Mouse (Mus musculus): ENCODE results near the gene Dcaf6. TPM values are rescaled to one million over a fixed set of nuclear protein-coding genes. Genes with fewer than 3 reads are reported as not detected.
A peak's percentile ranks its signal among the peaks of the same experiment; 100 is the strongest.

Dcaf6 gene
- polyA plus RNA-seq, 1 experiment from 2014 or later, result 10.7 TPM

DNA sequence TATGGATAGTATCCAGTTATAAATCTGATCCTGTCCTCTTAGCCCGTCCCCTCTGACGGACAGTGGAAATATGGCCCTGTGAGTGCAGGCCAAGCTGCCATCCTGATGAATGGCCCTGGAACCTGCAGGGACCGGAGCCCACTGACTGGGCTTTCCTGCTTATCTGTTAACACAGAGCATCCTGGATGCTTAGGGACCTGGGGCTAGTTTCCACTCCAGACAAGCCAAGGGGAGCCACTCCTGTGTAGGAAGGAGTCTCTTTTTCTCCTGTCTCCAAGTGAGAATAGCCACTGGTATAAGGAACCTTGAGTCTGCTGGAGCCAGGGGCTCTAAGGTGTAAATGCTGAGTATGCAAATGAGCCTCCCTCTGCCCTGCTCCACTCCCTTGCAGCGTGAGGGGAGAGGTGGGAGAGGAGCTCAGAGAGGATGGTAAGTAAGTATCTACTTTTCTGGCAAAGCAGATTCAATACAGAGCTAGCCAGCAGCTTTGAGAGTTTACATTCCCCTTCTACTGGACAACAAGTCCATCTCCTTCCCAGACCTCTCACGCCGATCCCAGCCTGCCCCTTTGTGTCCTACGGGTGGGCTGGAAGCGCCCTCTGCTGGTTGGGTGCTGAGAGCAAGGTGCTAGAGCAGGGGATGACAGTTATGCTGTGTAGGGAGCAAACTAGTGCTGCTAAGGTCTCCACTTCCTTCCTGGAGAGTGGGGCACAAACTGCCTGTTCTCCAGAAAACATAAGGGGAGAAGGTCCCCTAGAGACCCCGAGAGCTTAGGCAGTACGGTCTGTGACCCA lies 139.9 kb downstream of the Dcaf6 start:
- 0 out of 2 replicates have a peak overlapping the region, but pooled peaks have one; percentile 6 for H3K4me2 ChIP-seq (ENCODE audit: low read depth, low read length)
- no peak overlapping the region for H3K9ac ChIP-seq (ENCODE audit: low read depth, low read length)
- WGBS, result 34% methylated on average over 10 of the region's 10 CpGs
- H3K9me3 ChIP-seq (ENCODE audit: control insufficient read depth, low read length), result no peaks in the 10 kb centered on the region
- no peak overlapping the region for H3K4me3 ChIP-seq (ENCODE audit: low read length)
- H3K4me1 ChIP-seq (ENCODE audit: control insufficient read depth, insufficient read depth, low read length), result peaks cover 3% of the 10 kb centered on the region; the same call in 1 of the 2 replicates
- H3K27ac ChIP-seq (ENCODE audit: low read length), result peak overlapping the region; percentile 65
- ATAC-seq, result peak; percentile 74
- no peaks in the 10 kb centered on the region for H3K36me3 ChIP-seq (ENCODE audit: control insufficient read depth, insufficient read depth, low read length)
- H3K27me3 ChIP-seq (replicated peaks; ENCODE audit: control insufficient read depth, insufficient read depth, low read length), result no peaks in the 10 kb centered on the region

GRCm38 (mm10) chr1:165316361-165316760 lies 143.9 kb downstream of the Dcaf6 start:
- 57% methylated on average over 11 of the region's 11 CpGs for WGBS
- H3K4me1 ChIP-seq (ENCODE audit: control insufficient read depth, insufficient read depth, low read length), result peaks cover 3% of the 10 kb centered on the region; the same call in 1 of the 2 replicates
- no peak overlapping the region for H3K9ac ChIP-seq (ENCODE audit: low read depth, low read length)
- no peak for ATAC-seq
- H3K4me2 ChIP-seq (ENCODE audit: low read depth, low read length), result no peak overlapping the region
- no peak overlapping the region for H3K4me3 ChIP-seq (ENCODE audit: low read length)
- H3K36me3 ChIP-seq (ENCODE audit: control insufficient read depth, insufficient read depth, low read length), result no peaks in the 10 kb centered on the region
- H3K27ac ChIP-seq (ENCODE audit: low read length), result no peak overlapping the region
- H3K27me3 ChIP-seq (replicated peaks; ENCODE audit: control insufficient read depth, insufficient read depth, low read length), result no peaks in the 10 kb centered on the region
- H3K9me3 ChIP-seq (ENCODE audit: control insufficient read depth, low read length), result no peaks in the 10 kb centered on the region

DNA sequence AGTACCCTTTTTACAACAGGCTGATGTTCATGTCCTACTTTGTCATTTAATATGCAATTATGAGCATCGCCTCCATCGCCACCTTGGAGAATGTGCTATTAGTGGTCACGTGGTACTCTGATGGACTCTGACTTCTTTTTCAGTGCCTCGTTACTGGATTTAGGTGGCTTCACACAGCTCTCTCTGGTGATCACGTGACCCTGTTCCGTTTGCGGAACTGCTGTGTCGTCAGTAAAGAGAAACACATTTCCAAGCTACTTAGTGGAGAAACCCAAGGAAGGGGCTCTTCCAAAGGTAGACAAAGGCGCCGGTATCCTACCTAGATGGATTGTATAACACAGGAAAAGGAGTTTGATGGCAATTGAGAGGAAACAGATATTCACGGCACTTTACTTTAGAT lies 152.1 kb downstream of the Dcaf6 start:
- no peaks in the 10 kb centered on the region for H3K27me3 ChIP-seq (replicated peaks; ENCODE audit: control insufficient read depth, insufficient read depth, low read length)
- no peak overlapping the region for H3K27ac ChIP-seq (ENCODE audit: low read length)
- 88% methylated on average over 11 of the region's 11 CpGs for WGBS
- no peak for ATAC-seq
- no peak overlapping the region for H3K4me2 ChIP-seq (ENCODE audit: low read depth, low read length)
- no peaks in the 10 kb centered on the region for H3K4me1 ChIP-seq (ENCODE audit: control insufficient read depth, insufficient read depth, low read length)
- H3K9me3 ChIP-seq (ENCODE audit: control insufficient read depth, low read length), result no peaks in the 10 kb centered on the region
- no peak overlapping the region for H3K9ac ChIP-seq (ENCODE audit: low read depth, low read length)
- no peaks in the 10 kb centered on the region for H3K36me3 ChIP-seq (ENCODE audit: control insufficient read depth, insufficient read depth, low read length)
- no peak overlapping the region for H3K4me3 ChIP-seq (ENCODE audit: low read length)

GRCm38 (mm10) chr1:165304341-165304740 lies 155.9 kb downstream of the Dcaf6 start:
- 89% methylated on average over 7 of the region's 7 CpGs for WGBS
- Histone ChIP-seq H3K27ac (ENCODE audit: low read length) (no peak overlapping the region), H3K36me3 (ENCODE audit: control insufficient read depth, insufficient read depth, low read length) (no peaks in the 10 kb centered on the region), H3K4me1 (ENCODE audit: control insufficient read depth, insufficient read depth, low read length) (peaks cover 7% of the 10 kb centered on the region; the same call in 1 of the 2 replicates), H3K9me3 (ENCODE audit: control insufficient read depth, low read length) (no peaks in the 10 kb centered on the region), H3K27me3 (replicated peaks; ENCODE audit: control insufficient read depth, insufficient read depth, low read length) (no peaks in the 10 kb centered on the region), H3K9ac (ENCODE audit: low read depth, low read length) (no peak overlapping the region), H3K4me3 (ENCODE audit: low read length) (no peak overlapping the region), H3K4me2 (ENCODE audit: low read depth, low read length) (no peak overlapping the region)
- ATAC-seq, result no peak

GRCm38 (mm10) chr1:165303209-165303608 lies 157.1 kb downstream of the Dcaf6 start:
- ATAC-seq, result no peak
- Histone ChIP-seq H3K36me3 (ENCODE audit: control insufficient read depth, insufficient read depth, low read length) (no peaks in the 10 kb centered on the region), H3K27ac (ENCODE audit: low read length) (no peak overlapping the region), H3K9me3 (ENCODE audit: control insufficient read depth, low read length) (no peaks in the 10 kb centered on the region), H3K4me1 (ENCODE audit: control insufficient read depth, insufficient read depth, low read length) (peaks cover 7% of the 10 kb centered on the region; the same call in 1 of the 2 replicates), H3K4me3 (ENCODE audit: low read length) (no peak overlapping the region), H3K4me2 (ENCODE audit: low read depth, low read length) (no peak overlapping the region), H3K9ac (ENCODE audit: low read depth, low read length) (no peak overlapping the region), H3K27me3 (replicated peaks; ENCODE audit: control insufficient read depth, insufficient read depth, low read length) (no peaks in the 10 kb centered on the region)
- WGBS, result 72% methylated on average over 6 of the region's 6 CpGs

DNA sequence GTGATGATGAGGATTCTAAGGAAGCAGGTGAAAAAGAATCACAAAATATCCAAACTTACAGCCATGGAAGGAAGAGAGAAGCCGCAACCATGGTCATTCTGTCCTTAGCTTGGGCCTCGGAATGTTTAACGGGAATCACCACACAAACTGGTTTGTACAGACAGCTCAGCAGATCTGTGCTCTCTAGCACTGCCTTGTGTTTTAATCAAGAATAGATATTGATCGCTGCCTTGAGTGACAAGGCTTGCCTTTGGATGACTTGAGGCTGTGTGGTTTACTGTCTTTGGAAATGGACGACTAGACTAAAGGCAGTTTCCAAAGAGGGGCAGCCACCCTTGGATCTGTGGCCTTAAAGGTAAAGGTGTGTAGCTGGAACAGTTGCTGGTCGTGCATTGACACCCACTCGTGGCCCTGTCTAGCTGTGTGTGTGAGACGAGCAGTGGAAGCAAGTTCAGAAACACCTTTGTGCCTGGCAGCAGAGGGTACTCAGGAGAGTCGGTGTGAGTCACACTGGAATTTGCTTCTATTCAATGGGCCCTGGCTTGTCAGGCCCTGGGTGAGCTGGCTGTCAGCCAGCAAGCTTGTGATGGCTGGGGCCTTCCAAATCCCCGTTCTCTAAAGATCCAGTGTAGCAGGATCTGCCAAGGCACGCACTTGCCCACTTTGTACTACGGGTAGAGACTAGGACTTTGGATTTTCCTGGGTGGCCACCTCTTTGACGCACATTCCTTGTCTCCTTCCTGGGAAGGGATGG lies 157.6 kb downstream of the Dcaf6 start:
- Histone ChIP-seq H3K27me3 (replicated peaks; ENCODE audit: control insufficient read depth, insufficient read depth, low read length) (no peaks in the 10 kb centered on the region), H3K36me3 (ENCODE audit: control insufficient read depth, insufficient read depth, low read length) (no peaks in the 10 kb centered on the region), H3K27ac (ENCODE audit: low read length) (no peak overlapping the region; the same call in 1 of the 2 replicates), H3K4me1 (ENCODE audit: control insufficient read depth, insufficient read depth, low read length) (peaks cover 7% of the 10 kb centered on the region; the same call in 1 of the 2 replicates), H3K9ac (ENCODE audit: low read depth, low read length) (no peak overlapping the region), H3K9me3 (ENCODE audit: control insufficient read depth, low read length) (no peaks in the 10 kb centered on the region), H3K4me3 (ENCODE audit: low read length) (no peak overlapping the region), H3K4me2 (ENCODE audit: low read depth, low read length) (no peak overlapping the region)
- peak; percentile 94 for ATAC-seq
- 66% methylated on average over 13 of the region's 13 CpGs for WGBS

- Histone ChIP-seq H3K4me1 (ENCODE audit: control insufficient read depth, insufficient read depth, low read length) (peaks cover 7% of the 10 kb centered on the region; the same call in 1 of the 2 replicates), H3K27ac (ENCODE audit: low read length) (no peak overlapping the region), H3K36me3 (ENCODE audit: control insufficient read depth, insufficient read depth, low read length) (no peaks in the 10 kb centered on the region), H3K4me2 (ENCODE audit: low read depth, low read length) (no peak overlapping the region), H3K9me3 (ENCODE audit: control insufficient read depth, low read length) (no peaks in the 10 kb centered on the region), H3K4me3 (ENCODE audit: low read length) (no peak overlapping the region), H3K27me3 (replicated peaks; ENCODE audit: control insufficient read depth, insufficient read depth, low read length) (no peaks in the 10 kb centered on the region), H3K9ac (ENCODE audit: low read depth, low read length) (no peak overlapping the region)
- WGBS, result 92% methylated on average over 2 of the region's 2 CpGs
- no peak for ATAC-seq
Observed at GRCm38 (mm10) chr1:165301567-165301966, 158.7 kb downstream of the Dcaf6 start.

- no peak for ATAC-seq
Observed at GRCm38 (mm10) chr1:165301108-165301507, 159.2 kb downstream of the Dcaf6 start.

DNA sequence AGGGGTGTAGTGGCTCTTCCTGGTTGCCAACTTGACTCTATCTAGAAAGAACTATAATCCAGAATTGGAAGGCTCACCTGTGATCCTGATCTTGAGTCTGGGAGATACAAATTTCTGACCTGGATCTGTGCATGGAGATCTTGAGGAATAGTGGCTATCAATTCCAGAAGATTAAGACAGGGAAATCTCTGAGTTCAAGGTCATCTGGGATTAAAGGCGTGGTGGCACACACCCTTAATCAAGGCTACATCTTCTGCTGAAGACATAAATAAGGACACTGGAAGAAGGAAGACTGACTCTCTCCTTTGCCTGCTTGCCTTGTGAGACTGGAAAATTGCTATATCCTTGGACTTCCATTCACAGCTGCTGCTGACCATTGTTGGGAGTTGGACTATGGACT lies 164.8 kb downstream of the Dcaf6 start, which contains the start of gene Gpr161:
Gene Gpr161 (plus strand): TSS at position 301 of the 400 bp plus-strand sequence.
- H3K9ac ChIP-seq (ENCODE audit: low read depth, low read length), result no peak within 1 kb of the TSS
- H3K9me3 ChIP-seq (ENCODE audit: control insufficient read depth, low read length), result no peaks in the 10 kb centered on the region
- H3K4me3 ChIP-seq (ENCODE audit: low read length), result no peak within 1 kb of the TSS
- no peak for ATAC-seq
- H3K4me1 ChIP-seq (ENCODE audit: control insufficient read depth, insufficient read depth, low read length), result no peaks in the 10 kb centered on the region; the same call in 1 of the 2 replicates
- no peaks in the 10 kb centered on the region for H3K27me3 ChIP-seq (replicated peaks; ENCODE audit: control insufficient read depth, insufficient read depth, low read length)
- H3K27ac ChIP-seq (ENCODE audit: low read length), result no peak within 1 kb of the TSS
- 0 out of 2 replicates have a peak, but pooled peaks cover 2% of the 10 kb centered on the region for H3K36me3 ChIP-seq (ENCODE audit: control insufficient read depth, insufficient read depth, low read length)
- H3K4me2 ChIP-seq (ENCODE audit: low read depth, low read length), result no peak within 1 kb of the TSS
- WGBS, result 96% methylated on average over 1 of the region's 1 CpGs

More at GRCm38 (mm10) chr1:165301108-165301507, 159.2 kb downstream of the Dcaf6 start:
- H3K9me3 ChIP-seq (ENCODE audit: control insufficient read depth, low read length), result no peaks in the 10 kb centered on the region
- no peaks in the 10 kb centered on the region for H3K27me3 ChIP-seq (replicated peaks; ENCODE audit: control insufficient read depth, insufficient read depth, low read length)
- H3K36me3 ChIP-seq (ENCODE audit: control insufficient read depth, insufficient read depth, low read length), result no peaks in the 10 kb centered on the region
- 55% methylated on average over 3 of the region's 3 CpGs for WGBS
- H3K4me2 ChIP-seq (ENCODE audit: low read depth, low read length), result no peak overlapping the region
- peaks cover 7% of the 10 kb centered on the region; the same call in 1 of the 2 replicates for H3K4me1 ChIP-seq (ENCODE audit: control insufficient read depth, insufficient read depth, low read length)
- H3K9ac ChIP-seq (ENCODE audit: low read depth, low read length), result no peak overlapping the region
- no peak overlapping the region for H3K4me3 ChIP-seq (ENCODE audit: low read length)
- no peak overlapping the region for H3K27ac ChIP-seq (ENCODE audit: low read length)
